Mouse (Mus musculus) embryonic facial prominence, embryonic 13.5 days (tissue): ENCODE results near the gene Pigv. TPM values are rescaled to one million over a fixed set of nuclear protein-coding genes. Genes with fewer than 3 reads are reported as not detected.
"Not testable (repeated sequence)": the region's sequence is repeated elsewhere in the genome, so short reads cannot be mapped to it uniquely, and the experiment has no call there.

Experiments used
- ATAC-seq: fragments of 200-750 bp; cut with Nextera tagmentation; 2 replicates; pipeline ENCODE4 v1.8.0; 2017; ENCODE audit warnings: low read depth; ENCODE audit not compliant: insufficient number of reproducible peaks, insufficient read depth, low FRiP score, low TSS enrichment
- H3K27ac ChIP-seq: fragments of 300-500 bp; sonication (generic); 2 replicates; pipeline ENCODE4 v1.5.1; 2015; ENCODE audit warnings: moderate library complexity, mild to moderate bottlenecking, inconsistent platforms
- H3K27me3 ChIP-seq: fragments of 300-500 bp; sonication (generic); 2 replicates; pipeline ENCODE4 v1.6.1; 2015; ENCODE audit warnings: mild to moderate bottlenecking, inconsistent platforms
- H3K36me3 ChIP-seq: fragments of 300-500 bp; sonication (generic); 2 replicates; pipeline ENCODE4 v1.6.1; 2015; ENCODE audit warnings: mild to moderate bottlenecking, inconsistent platforms
- H3K4me1 ChIP-seq: fragments of 300-500 bp; sonication (generic); 2 replicates; pipeline ENCODE4 v1.6.1; 2015; ENCODE audit warnings: inconsistent platforms
- H3K4me2 ChIP-seq: fragments of 300-500 bp; sonication (generic); 2 replicates; pipeline ENCODE4 v1.6.1; 2015; ENCODE audit warnings: moderate library complexity, mild to moderate bottlenecking, inconsistent platforms
- H3K4me3 ChIP-seq: fragments of 300-500 bp; sonication (generic); 2 replicates; pipeline ENCODE4 v1.5.1; 2015; ENCODE audit warnings: mild to moderate bottlenecking, inconsistent platforms
- H3K9ac ChIP-seq: fragments of 300-500 bp; sonication (generic); 2 replicates; pipeline ENCODE4 v1.6.1; 2015; ENCODE audit warnings: mild to moderate bottlenecking, inconsistent platforms
- H3K9me3 ChIP-seq: fragments of 300-500 bp; sonication (generic); 2 replicates; pipeline ENCODE4 v1.6.1; 2016; ENCODE audit warnings: inconsistent platforms
- WGBS: fragments of 180-500 bp; shearing (Covaris S2); methylation state at CpG from one replicate; pipeline ENCODE4 v1.1.7; 2015; ENCODE audit warnings: mixed read lengths; 5-methylcytosine and 5-hydroxymethylcytosine counted together
- polyA plus RNA-seq: library from polyadenylated mRNA; unstranded; fragments of >200 nt; fragmentation: Nextera tagmentation; extraction: Ambion mirVana; gene quantifications from 2 replicates; pipeline ENCODE4 v1.2.1, GENCODE M21; 2015

Gene Pigv
- polyA plus RNA-seq, 1 experiment from 2014 or later, result 17.4 TPM

DNA sequence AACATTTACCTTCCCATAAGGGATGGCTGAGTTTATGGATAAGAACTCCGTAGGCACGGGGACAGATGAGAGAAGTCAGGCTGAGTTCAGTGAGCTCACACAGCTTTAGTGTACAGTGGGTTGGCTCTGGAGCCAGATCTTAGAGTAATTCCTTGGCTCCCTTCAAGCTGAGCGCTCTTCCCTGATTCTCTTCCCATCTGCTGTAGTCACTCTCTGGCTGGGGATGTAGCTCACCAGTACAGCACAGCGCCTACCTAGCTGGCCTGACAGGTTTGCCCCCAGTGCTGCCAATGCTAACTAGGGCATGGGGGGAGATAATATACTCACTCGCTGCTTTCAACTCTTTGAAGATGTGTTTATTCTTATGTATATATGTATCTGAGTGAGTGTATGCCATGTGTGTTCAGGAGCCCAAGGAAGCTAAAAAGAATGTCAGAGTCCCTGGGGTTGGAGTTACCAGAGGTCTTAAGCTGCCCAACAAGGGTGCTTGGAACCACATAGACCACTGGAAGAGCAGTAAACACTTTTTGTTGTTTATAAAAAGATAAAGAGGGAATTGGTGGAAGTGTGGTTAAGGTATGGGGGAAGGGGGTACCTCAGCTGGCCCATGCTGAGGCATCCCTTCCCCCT, 14.5 kb downstream of the Pigv start:
- Histone ChIP-seq H3K9me3 (0 out of 2 replicates have a peak, but pooled peaks cover 2% of the 10 kb centered on the region), H3K4me1 (peaks cover 43% of the 10 kb centered on the region), H3K27ac (no peak overlapping the region), H3K4me3 (no peak overlapping the region), H3K27me3 (no peaks in the 10 kb centered on the region), H3K4me2 (no peak overlapping the region), H3K36me3 (peaks cover 10% of the 10 kb centered on the region), H3K9ac (no peak overlapping the region)
- no peak for ATAC-seq
- 50% methylated on average over 5 of the region's 5 CpGs for WGBS

DNA sequence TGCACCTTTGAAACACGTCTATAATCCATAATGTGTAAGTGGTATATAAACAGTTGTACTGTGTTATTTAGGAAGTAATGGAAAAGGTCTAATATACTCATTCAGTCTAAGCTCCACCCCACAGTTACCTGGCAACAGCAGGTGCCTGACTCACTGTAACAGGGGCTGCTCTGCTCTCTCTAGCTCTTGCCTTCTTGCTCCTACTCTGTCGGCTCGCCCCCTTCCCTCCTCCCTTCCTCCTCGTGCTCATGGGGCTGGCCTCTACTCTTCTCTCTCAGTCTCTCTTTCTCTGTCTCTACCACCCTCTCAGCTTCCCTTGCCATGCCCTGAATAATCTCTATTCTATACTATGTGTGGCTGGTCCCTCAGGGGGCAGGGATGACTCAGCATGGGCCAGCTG, 15.4 kb downstream of the Pigv start:
- no peak overlapping the region for H3K9ac ChIP-seq
- no peak overlapping the region for H3K27ac ChIP-seq
- peaks cover 3% of the 10 kb centered on the region; the same call in 1 of the 2 replicates for H3K36me3 ChIP-seq
- WGBS, result 9% methylated on average over 4 of the region's 4 CpGs
- H3K4me3 ChIP-seq, result no peak overlapping the region
- no peak overlapping the region for H3K4me2 ChIP-seq
- H3K4me1 ChIP-seq, result peaks cover 43% of the 10 kb centered on the region
- H3K9me3 ChIP-seq, result 0 out of 2 replicates have a peak, but pooled peaks cover 2% of the 10 kb centered on the region
- no peaks in the 10 kb centered on the region for H3K27me3 ChIP-seq
- no peak for ATAC-seq

DNA sequence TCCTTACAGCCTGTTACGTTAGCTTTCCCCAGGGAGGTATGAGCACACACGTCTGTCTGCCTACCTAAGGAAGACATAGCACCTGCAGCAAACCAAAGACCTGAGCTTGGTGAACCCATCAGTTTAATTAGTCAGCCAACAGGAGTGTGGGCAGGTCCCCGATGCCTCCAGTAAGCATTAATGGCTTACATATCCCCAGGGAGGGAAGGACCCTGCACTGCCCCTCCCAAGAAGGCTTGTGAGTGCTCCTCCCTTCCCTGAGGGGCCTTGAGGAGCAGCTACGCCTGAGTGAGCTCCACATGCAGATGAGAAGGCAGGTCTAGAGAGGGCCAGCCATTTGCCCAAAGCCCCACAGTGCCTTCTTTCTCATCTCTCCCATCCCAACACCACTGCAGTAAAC, 16.2 kb downstream of the Pigv start:
- H3K9ac ChIP-seq, result peak overlapping the region; percentile 40; the same call in 1 of the 2 replicates
- ATAC-seq, result no peak
- H3K4me3 ChIP-seq, result no peak overlapping the region
- peaks cover 41% of the 10 kb centered on the region for H3K4me1 ChIP-seq
- no peak overlapping the region for H3K4me2 ChIP-seq
- H3K27ac ChIP-seq, result no peak overlapping the region; the same call in 1 of the 2 replicates
- 39% methylated on average over 4 of the region's 4 CpGs for WGBS
- H3K27me3 ChIP-seq, result no peaks in the 10 kb centered on the region
- no peaks in the 10 kb centered on the region for H3K36me3 ChIP-seq
- 0 out of 2 replicates have a peak, but pooled peaks cover 2% of the 10 kb centered on the region for H3K9me3 ChIP-seq

DNA sequence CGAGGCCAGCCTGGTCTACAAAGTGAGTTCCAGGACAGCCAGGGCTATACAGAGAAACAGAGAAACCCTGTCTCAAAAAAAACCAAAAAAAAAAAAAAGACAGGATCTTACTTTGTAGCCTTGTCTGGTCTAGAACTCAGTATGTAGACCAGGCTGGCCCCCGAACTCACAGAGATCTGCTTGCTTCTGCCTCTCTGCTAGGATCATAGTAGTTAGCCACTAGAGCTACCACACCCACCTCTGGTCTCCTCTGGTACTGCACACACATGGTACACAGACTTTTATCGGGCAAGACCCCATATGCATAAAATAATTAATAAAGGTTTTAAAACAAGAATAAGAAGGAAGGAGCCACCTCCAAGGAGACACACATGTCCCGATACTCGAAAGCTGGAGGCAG, 18.4 kb downstream of the Pigv start:
- H3K27ac ChIP-seq, H3K27me3 ChIP-seq, H3K9ac ChIP-seq, H3K36me3 ChIP-seq, H3K9me3 ChIP-seq, ATAC-seq, H3K4me3 ChIP-seq, H3K4me2 ChIP-seq: not testable (repeated sequence)
- WGBS, result 95% methylated on average over 5 of the region's 5 CpGs
- H3K4me1 ChIP-seq, result peaks cover 18% of the 10 kb centered on the region

DNA sequence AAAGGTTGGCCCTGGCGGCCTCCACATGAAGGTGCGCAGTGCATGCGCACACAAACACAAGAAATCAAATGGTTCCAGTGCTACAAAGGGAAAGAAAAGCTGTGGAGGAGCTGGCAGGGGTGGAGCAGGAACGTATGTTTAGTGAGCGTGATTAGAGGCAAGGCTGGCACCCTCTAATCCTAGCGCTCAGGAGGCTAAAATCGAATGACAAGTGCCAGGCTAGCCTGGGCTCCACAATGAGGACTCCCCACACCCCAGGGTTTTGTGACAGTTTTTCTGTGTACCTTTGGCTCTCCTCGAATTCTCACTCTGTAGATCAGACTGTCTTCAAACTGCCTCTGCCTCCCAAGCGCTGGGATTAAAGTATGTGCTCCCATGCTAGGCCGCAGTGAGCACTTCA, 19.7 kb downstream of the Pigv start:
- 73% methylated on average over 10 of the region's 10 CpGs for WGBS
- Histone ChIP-seq H3K4me2 (no peak overlapping the region), H3K27ac (no peak overlapping the region), H3K4me1 (peaks cover 5% of the 10 kb centered on the region; the same call in 1 of the 2 replicates), H3K9ac (no peak overlapping the region), H3K4me3 (no peak overlapping the region), H3K27me3 (no peaks in the 10 kb centered on the region), H3K36me3 (no peaks in the 10 kb centered on the region), H3K9me3 (0 out of 2 replicates have a peak, but pooled peaks cover 2% of the 10 kb centered on the region)
- no peak for ATAC-seq

DNA sequence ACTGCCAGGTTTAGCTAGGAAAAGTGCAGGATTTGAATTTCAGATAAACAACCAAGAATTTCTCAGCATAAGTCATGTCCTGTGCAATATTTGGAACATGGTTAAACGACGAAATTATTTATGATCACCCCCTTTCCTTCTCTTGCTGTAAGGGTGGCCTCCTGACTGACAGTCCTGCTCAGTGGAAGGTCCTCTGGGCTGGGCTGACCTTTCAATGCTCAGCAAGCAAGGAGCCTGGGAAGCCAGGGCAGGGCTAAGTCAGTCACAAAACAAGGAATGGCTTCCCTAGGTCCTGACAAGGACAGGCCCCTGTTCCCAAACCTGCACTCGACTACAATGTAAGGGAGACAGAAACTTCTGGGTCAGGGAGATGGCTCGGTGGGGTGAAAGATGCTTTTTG, 20.5 kb downstream of the Pigv start:
- WGBS, result 77% methylated on average over 4 of the region's 4 CpGs
- Histone ChIP-seq H3K4me3 (no peak overlapping the region), H3K27me3 (no peaks in the 10 kb centered on the region), H3K9ac (no peak overlapping the region), H3K4me1 (0 out of 2 replicates have a peak, but pooled peaks cover 5% of the 10 kb centered on the region), H3K27ac (no peak overlapping the region), H3K4me2 (no peak overlapping the region), H3K36me3 (no peaks in the 10 kb centered on the region), H3K9me3 (0 out of 2 replicates have a peak, but pooled peaks cover 2% of the 10 kb centered on the region)
- no peak for ATAC-seq

DNA sequence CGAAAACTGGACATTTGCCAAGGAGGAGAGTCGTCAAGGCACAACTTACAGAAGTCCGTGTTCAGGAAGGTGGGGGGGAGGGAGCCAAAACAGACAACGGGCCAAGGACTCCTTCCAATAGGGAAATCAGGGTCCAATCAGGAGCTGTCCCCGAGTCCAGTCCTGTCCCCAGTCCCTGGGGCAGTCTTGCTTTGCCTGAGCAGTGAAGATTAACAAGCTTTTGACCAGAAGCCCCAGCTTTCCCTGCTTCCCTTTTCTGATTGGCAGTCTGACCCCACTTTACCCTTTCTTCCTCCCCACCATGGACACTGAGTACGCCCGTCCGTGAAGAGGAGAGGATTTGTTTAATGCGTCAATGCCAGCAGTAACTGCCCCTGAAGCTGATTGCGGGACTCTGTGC, 21.0 kb downstream of the Pigv start:
- WGBS, result 46% methylated on average over 10 of the region's 10 CpGs
- no peak for ATAC-seq
- H3K4me2 ChIP-seq, result no peak overlapping the region
- no peak overlapping the region for H3K27ac ChIP-seq
- H3K27me3 ChIP-seq, result no peaks in the 10 kb centered on the region
- H3K36me3 ChIP-seq, result no peaks in the 10 kb centered on the region
- no peak overlapping the region for H3K9ac ChIP-seq
- H3K4me3 ChIP-seq, result no peak overlapping the region
- 0 out of 2 replicates have a peak, but pooled peaks cover 2% of the 10 kb centered on the region for H3K9me3 ChIP-seq
- H3K4me1 ChIP-seq, result 0 out of 2 replicates have a peak, but pooled peaks cover 4% of the 10 kb centered on the region

DNA sequence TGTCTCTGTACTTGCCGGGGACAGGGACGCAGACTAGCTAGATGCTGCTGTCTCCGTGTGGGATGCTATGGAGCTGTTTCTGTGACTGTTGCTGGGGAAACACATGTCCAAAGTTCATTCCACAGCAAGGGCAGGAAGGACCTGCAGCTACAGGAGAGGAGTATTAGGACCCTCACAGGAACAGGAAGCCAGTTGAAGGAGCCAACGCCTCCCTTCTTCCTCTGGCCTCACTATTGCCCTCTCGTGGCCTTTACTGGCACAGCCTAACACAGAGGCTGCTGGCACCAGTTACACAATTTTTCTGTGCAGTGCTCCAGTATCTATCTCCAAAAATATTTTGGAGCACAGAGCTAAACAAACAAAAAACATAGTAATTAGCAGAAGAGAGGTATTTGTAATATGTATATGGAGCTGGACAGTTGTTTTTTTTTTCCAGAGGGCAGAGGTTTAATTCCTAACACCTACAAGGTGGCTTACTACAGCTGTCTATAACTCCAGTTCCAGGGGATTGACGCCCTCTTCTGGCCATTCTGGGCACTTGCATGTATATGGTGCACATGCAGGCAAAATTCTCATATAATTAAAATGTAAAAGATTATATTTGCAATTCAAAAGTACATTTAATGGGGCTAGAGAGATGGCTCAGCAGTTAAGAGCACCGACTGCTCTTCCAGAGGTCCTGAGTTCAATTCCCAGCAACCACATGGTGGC, 22.3 kb downstream of the Pigv start, which contains the start of gene Zdhhc18:
TSS of gene Zdhhc18 (minus strand) at position 166 of the 711 bp plus-strand sequence.
- peak within 1 kb of the TSS; percentile 29 for H3K4me3 ChIP-seq

DNA sequence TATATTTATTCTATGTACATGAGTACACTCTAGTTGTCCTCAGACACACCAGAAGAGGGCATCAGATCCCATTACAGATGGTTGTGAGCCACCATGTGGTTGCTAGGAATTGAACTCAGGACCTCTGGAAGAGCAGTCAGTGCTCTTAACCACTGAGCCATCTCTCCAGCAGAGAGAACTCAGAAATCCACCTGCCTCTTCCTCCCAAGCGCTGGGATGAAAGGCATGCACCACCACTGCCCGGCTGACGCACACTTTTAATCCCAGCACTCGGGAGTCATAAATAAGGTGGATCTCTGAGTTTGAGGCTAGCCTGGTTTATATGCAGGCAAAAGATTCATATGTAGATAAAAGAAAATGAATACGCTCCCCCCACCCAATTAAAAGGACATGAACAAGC, 23.0 kb downstream of the Pigv start:
- 87% methylated on average over 5 of the region's 5 CpGs for WGBS
- not testable (repeated sequence) for H3K36me3 ChIP-seq, ATAC-seq, H3K27me3 ChIP-seq, H3K9ac ChIP-seq, H3K4me1 ChIP-seq
- Histone ChIP-seq H3K9me3 (peaks cover 10% of the 10 kb centered on the region; the same call in 1 of the 2 replicates), H3K4me3 (peak overlapping the region; percentile 29), H3K27ac (peak overlapping the region; percentile 33; the same call in 1 of the 2 replicates), H3K4me2 (peak overlapping the region; percentile 49)

More for the DNA sequence above, 22.3 kb downstream of the Pigv start, which contains the start of gene Zdhhc18:
- Histone ChIP-seq H3K27ac (peak within 1 kb of the TSS; percentile 33; the same call in 1 of the 2 replicates), H3K27me3 (no peaks in the 10 kb centered on the region), H3K9ac (0 out of 2 replicates have a peak within 1 kb of the TSS, but pooled peaks have one; percentile 49), H3K4me2 (peak within 1 kb of the TSS; percentile 49), H3K9me3 (peaks cover 7% of the 10 kb centered on the region; the same call in 1 of the 2 replicates), H3K36me3 (no peaks in the 10 kb centered on the region), H3K4me1 (no peaks in the 10 kb centered on the region)
- 36% methylated on average over 7 of the region's 7 CpGs for WGBS
- no peak for ATAC-seq

DNA sequence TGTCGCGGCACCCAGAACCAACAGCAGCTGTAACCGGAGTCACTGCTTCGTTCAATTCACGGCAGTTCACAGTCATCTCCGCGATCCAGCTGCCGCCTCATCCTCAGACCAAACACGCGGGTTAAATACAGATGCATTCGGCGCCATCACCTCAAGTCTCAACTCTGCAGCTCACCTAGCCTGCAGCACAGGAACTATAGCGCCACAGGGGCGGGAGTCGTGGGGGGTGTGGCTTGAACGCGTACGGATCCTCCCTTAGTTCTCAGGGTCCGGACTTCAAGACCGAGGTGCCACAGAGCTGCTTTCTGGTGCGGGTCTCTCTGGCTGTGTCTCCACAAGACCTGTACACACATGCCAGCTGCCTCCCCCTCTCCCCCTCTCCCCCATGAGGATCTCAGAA, 26.8 kb downstream of the Pigv start:
- ATAC-seq, result no peak
- peaks cover 17% of the 10 kb centered on the region for H3K9me3 ChIP-seq
- no peak overlapping the region for H3K4me3 ChIP-seq
- 35% methylated on average over 21 of the region's 21 CpGs for WGBS
- H3K27me3 ChIP-seq, result no peaks in the 10 kb centered on the region
- peak overlapping the region; percentile 46 for H3K4me2 ChIP-seq
- H3K36me3 ChIP-seq, result no peaks in the 10 kb centered on the region
- no peak overlapping the region for H3K9ac ChIP-seq
- no peaks in the 10 kb centered on the region for H3K4me1 ChIP-seq
- H3K27ac ChIP-seq, result no peak overlapping the region

DNA sequence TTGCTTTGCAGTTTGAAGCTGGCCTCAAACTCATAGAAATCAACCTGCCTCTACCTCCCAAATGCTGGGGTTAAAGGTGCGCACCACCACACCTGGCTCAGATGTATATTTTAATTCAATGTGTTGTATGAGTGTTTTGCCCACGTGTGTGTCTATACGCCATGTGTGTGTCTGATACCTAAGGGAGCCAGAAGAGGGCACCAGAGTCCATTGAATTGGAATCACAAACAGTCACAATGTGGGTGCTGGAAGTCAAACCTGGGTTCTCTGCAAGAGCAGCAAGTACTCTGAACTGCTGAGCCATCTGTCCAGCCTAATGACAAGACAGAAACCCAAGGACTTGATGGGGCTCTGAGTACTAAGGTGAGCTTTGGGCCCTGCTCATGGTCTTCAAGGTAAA, 27.3 kb downstream of the Pigv start:
- Histone ChIP-seq H3K9ac (no peak overlapping the region), H3K9me3 (peaks cover 17% of the 10 kb centered on the region), H3K36me3 (no peaks in the 10 kb centered on the region), H3K27me3 (no peaks in the 10 kb centered on the region), H3K4me2 (no peak overlapping the region), H3K4me1 (no peaks in the 10 kb centered on the region), H3K4me3 (no peak overlapping the region), H3K27ac (no peak overlapping the region)
- ATAC-seq, result no peak
- WGBS, result 84% methylated on average over 3 of the region's 3 CpGs
